Mouse (Mus musculus) limb, embryonic 12.5 days (tissue): ENCODE measurements around the gene Ginm1. TPM values are rescaled to one million over a fixed set of nuclear protein-coding genes. Genes with fewer than 3 reads are reported as not detected.

Experiments
- ATAC-seq: fragments of 200-750 bp; cut with Nextera tagmentation; 2 replicates; pipeline ENCODE4 v1.8.0; 2017; ENCODE audit warnings: low read depth, moderate TSS enrichment; ENCODE audit not compliant: insufficient number of reproducible peaks, insufficient read depth, low FRiP score, low TSS enrichment
- H3K27ac ChIP-seq: fragments of 300-500 bp; sonication (generic); 2 replicates; pipeline ENCODE4 v1.5.1; 2016; ENCODE audit warnings: mild to moderate bottlenecking, moderate library complexity
- H3K27me3 ChIP-seq: fragments of 300-500 bp; sonication (generic); 2 replicates; pipeline ENCODE4 v1.6.1; 2016; ENCODE audit warnings: mild to moderate bottlenecking, moderate library complexity
- H3K36me3 ChIP-seq: fragments of 300-500 bp; sonication (generic); 2 replicates; pipeline ENCODE4 v1.6.1; 2016; ENCODE audit warnings: mild to moderate bottlenecking, moderate library complexity
- H3K4me1 ChIP-seq: fragments of 300-500 bp; sonication (generic); replicated peaks from 2 replicates; pipeline ENCODE4 v1.6.1; 2016
- H3K4me2 ChIP-seq: fragments of 300-500 bp; sonication (generic); 2 replicates; pipeline ENCODE4 v1.6.1; 2016; ENCODE audit warnings: mild to moderate bottlenecking, moderate library complexity
- H3K4me3 ChIP-seq: fragments of 300-500 bp; sonication (generic); replicated peaks from 2 replicates; pipeline ENCODE4 v1.5.1; 2016; ENCODE audit warnings: mild to moderate bottlenecking
- H3K9ac ChIP-seq: fragments of 300-500 bp; sonication (generic); replicated peaks from 2 replicates; pipeline ENCODE4 v1.6.1; 2016; ENCODE audit warnings: mild to moderate bottlenecking, moderate library complexity
- H3K9me3 ChIP-seq: fragments of 300-500 bp; sonication (generic); 2 replicates; pipeline ENCODE4 v1.6.1; 2016; ENCODE audit warnings: mild to moderate bottlenecking, moderate library complexity
- WGBS: fragments of 180-500 bp; shearing (Covaris S2); methylation state at CpG from one replicate; pipeline ENCODE4 v1.1.7; 2016; 5-methylcytosine and 5-hydroxymethylcytosine counted together
- polyA plus RNA-seq: library from polyadenylated mRNA; unstranded; fragments of >200 nt; fragmentation: Nextera tagmentation; extraction: Ambion mirVana; gene quantifications from 2 replicates; pipeline ENCODE4 v1.2.1, GENCODE M21; 2016

Ginm1 gene
- 60.8 and 68.1 TPM in 2 replicates for polyA plus RNA-seq

GRCm38 (mm10) chr10:7792751-7793385 is at the start of gene Ginm1, which contains the start of gene Ppil4:
Gene Ginm1, minus strand, starts transcription at chr10:7792824.
Gene Ppil4, plus strand, starts transcription at chr10:7792891.
- H3K4me1 ChIP-seq: peaks cover 11% of the 10 kb centered on the region
- ATAC-seq: peak; percentile 85
- peak within 1 kb of the TSS; percentile 92 for H3K4me3 ChIP-seq
- WGBS: under 1% methylated on average over 52 of the region's 52 CpGs
- peaks cover 40% of the 10 kb centered on the region for H3K36me3 ChIP-seq
- no peaks in the 10 kb centered on the region for H3K9me3 ChIP-seq
- H3K27me3 ChIP-seq: no peaks in the 10 kb centered on the region
- peak within 1 kb of the TSS; percentile 77 for H3K4me2 ChIP-seq
- peak within 1 kb of the TSS; percentile 86 for H3K9ac ChIP-seq
- no peak within 1 kb of the TSS for H3K27ac ChIP-seq

GRCm38 (mm10) chr10:7841571-7842080 is 49.0 kb upstream of the Ginm1 start:
- H3K36me3 ChIP-seq: no peaks in the 10 kb centered on the region
- no peak overlapping the region for H3K4me2 ChIP-seq
- no peak overlapping the region for H3K27ac ChIP-seq
- peaks cover 11% of the 10 kb centered on the region for H3K4me1 ChIP-seq
- no peaks in the 10 kb centered on the region for H3K27me3 ChIP-seq
- WGBS: 63% methylated on average over 14 of the region's 14 CpGs
- H3K4me3 ChIP-seq: no peak overlapping the region
- ATAC-seq: no peak
- H3K9ac ChIP-seq: no peak overlapping the region
- H3K9me3 ChIP-seq: no peaks in the 10 kb centered on the region

- no peak overlapping the region for H3K27ac ChIP-seq
- ATAC-seq: no peak
- no peak overlapping the region for H3K9ac ChIP-seq
- H3K36me3 ChIP-seq: no peaks in the 10 kb centered on the region
- no peaks in the 10 kb centered on the region for H3K27me3 ChIP-seq
- peaks cover 11% of the 10 kb centered on the region for H3K4me1 ChIP-seq
- no peak overlapping the region for H3K4me3 ChIP-seq
- H3K9me3 ChIP-seq: no peaks in the 10 kb centered on the region
- no peak overlapping the region for H3K4me2 ChIP-seq
- 48% methylated on average over 3 of the region's 3 CpGs for WGBS
Observed at GRCm38 (mm10) chr10:7840785-7841184, 48.2 kb upstream of the Ginm1 start.

- Histone ChIP-seq H3K4me2 (no peak overlapping the region), H3K4me3 (no peak overlapping the region), H3K36me3 (no peaks in the 10 kb centered on the region), H3K27ac (no peak overlapping the region), H3K27me3 (peaks cover 3% of the 10 kb centered on the region; the same call in 1 of the 2 replicates), H3K4me1 (peaks cover 11% of the 10 kb centered on the region), H3K9me3 (no peaks in the 10 kb centered on the region), H3K9ac (no peak overlapping the region)
- WGBS: 81% methylated on average over 2 of the region's 2 CpGs
- no peak for ATAC-seq
Observed at GRCm38 (mm10) chr10:7840353-7840733, 47.7 kb upstream of the Ginm1 start.

- Histone ChIP-seq H3K9me3 (no peaks in the 10 kb centered on the region), H3K27me3 (peaks cover 7% of the 10 kb centered on the region; the same call in 1 of the 2 replicates), H3K27ac (no peak overlapping the region), H3K9ac (no peak overlapping the region), H3K4me3 (no peak overlapping the region), H3K4me1 (peaks cover 11% of the 10 kb centered on the region), H3K36me3 (no peaks in the 10 kb centered on the region), H3K4me2 (no peak overlapping the region)
- ATAC-seq: no peak
- WGBS: 88% methylated on average over 22 of the region's 22 CpGs
Observed at GRCm38 (mm10) chr10:7839551-7840352, 47.1 kb upstream of the Ginm1 start.

- WGBS: 83% methylated on average over 5 of the region's 5 CpGs
- Histone ChIP-seq H3K36me3 (no peaks in the 10 kb centered on the region), H3K9me3 (no peaks in the 10 kb centered on the region), H3K9ac (no peak overlapping the region), H3K27ac (no peak overlapping the region), H3K4me3 (no peak overlapping the region), H3K4me1 (peaks cover 11% of the 10 kb centered on the region), H3K4me2 (no peak overlapping the region), H3K27me3 (peaks cover 8% of the 10 kb centered on the region; the same call in 1 of the 2 replicates)
- no peak for ATAC-seq
Observed at GRCm38 (mm10) chr10:7838874-7839421, 46.3 kb upstream of the Ginm1 start.

- Histone ChIP-seq H3K4me3 (no peak overlapping the region), H3K36me3 (no peaks in the 10 kb centered on the region), H3K4me1 (peaks cover 11% of the 10 kb centered on the region), H3K27ac (no peak overlapping the region), H3K4me2 (no peak overlapping the region), H3K9ac (no peak overlapping the region), H3K27me3 (peaks cover 12% of the 10 kb centered on the region), H3K9me3 (no peaks in the 10 kb centered on the region)
- 93% methylated on average over 8 of the region's 8 CpGs for WGBS
- no peak for ATAC-seq
Observed at GRCm38 (mm10) chr10:7838036-7838435, 45.4 kb upstream of the Ginm1 start.

- H3K4me3 ChIP-seq: no peak overlapping the region
- H3K36me3 ChIP-seq: no peaks in the 10 kb centered on the region
- WGBS: 92% methylated on average over 8 of the region's 8 CpGs
- peaks cover 14% of the 10 kb centered on the region for H3K27me3 ChIP-seq
- H3K9ac ChIP-seq: no peak overlapping the region
- H3K27ac ChIP-seq: no peak overlapping the region
- H3K9me3 ChIP-seq: no peaks in the 10 kb centered on the region
- no peak overlapping the region for H3K4me2 ChIP-seq
- peaks cover 14% of the 10 kb centered on the region for H3K4me1 ChIP-seq
- no peak for ATAC-seq
Observed at GRCm38 (mm10) chr10:7837446-7837845, 44.8 kb upstream of the Ginm1 start.

- no peaks in the 10 kb centered on the region for H3K9me3 ChIP-seq
- no peak overlapping the region for H3K4me3 ChIP-seq
- peaks cover 14% of the 10 kb centered on the region for H3K27me3 ChIP-seq
- no peak for ATAC-seq
- no peak overlapping the region for H3K27ac ChIP-seq
- H3K4me2 ChIP-seq: no peak overlapping the region
- H3K36me3 ChIP-seq: no peaks in the 10 kb centered on the region
- H3K9ac ChIP-seq: no peak overlapping the region
- peaks cover 17% of the 10 kb centered on the region for H3K4me1 ChIP-seq
- WGBS: 65% methylated on average over 2 of the region's 2 CpGs
Observed at GRCm38 (mm10) chr10:7836902-7837301, 44.3 kb upstream of the Ginm1 start.

GRCm38 (mm10) chr10:7834671-7835225 is 42.1 kb upstream of the Ginm1 start:
- no peak overlapping the region for H3K4me3 ChIP-seq
- no peaks in the 10 kb centered on the region for H3K36me3 ChIP-seq
- no peak overlapping the region for H3K9ac ChIP-seq
- H3K27ac ChIP-seq: no peak overlapping the region
- WGBS: 68% methylated on average over 10 of the region's 10 CpGs
- H3K9me3 ChIP-seq: no peaks in the 10 kb centered on the region
- H3K4me2 ChIP-seq: no peak overlapping the region
- H3K4me1 ChIP-seq: peaks cover 14% of the 10 kb centered on the region
- H3K27me3 ChIP-seq: peaks cover 14% of the 10 kb centered on the region
- ATAC-seq: no peak
